Mouse (Mus musculus) forebrain, embryonic 11.5 days (tissue): ENCODE data around the gene Calcrl. TPM values are rescaled to one million over a fixed set of nuclear protein-coding genes. Genes with fewer than 3 reads are reported as not detected.
"Not testable (repeated sequence)": the region's sequence is repeated elsewhere in the genome, so short reads cannot be mapped to it uniquely, and the experiment has no call there.

Source experiments
- ATAC-seq: fragments of 200-750 bp; cut with Nextera tagmentation; replicated peaks from 2 replicates; pipeline ENCODE4 v1.8.0; 2017; ENCODE audit warnings: moderate TSS enrichment; ENCODE audit not compliant: low FRiP score
- DNase-seq: peaks from one replicate; pipeline ENCODE4 v3.0.0-alpha.2; 2017; ENCODE audit warnings: low spot score
- H3K27ac ChIP-seq: fragments of 300-500 bp; sonication (generic); 2 replicates; pipeline ENCODE4 v1.5.1; 2014; ENCODE audit warnings: low read depth, low read length
- H3K27me3 ChIP-seq: fragments of 300-500 bp; sonication (generic); 2 replicates; pipeline ENCODE4 v1.6.1; 2014; ENCODE audit warnings: mild to moderate bottlenecking, low read length, mixed read lengths; ENCODE audit not compliant: control insufficient read depth, insufficient read depth
- H3K36me3 ChIP-seq: fragments of 300-500 bp; sonication (generic); 2 replicates; pipeline ENCODE4 v1.6.1; 2014; ENCODE audit warnings: mild to moderate bottlenecking, low read length, moderate library complexity, mixed read lengths; ENCODE audit not compliant: control insufficient read depth, insufficient read depth
- H3K4me1 ChIP-seq: fragments of 300-500 bp; sonication (generic); replicated peaks from 2 replicates; pipeline ENCODE4 v1.6.1; 2014; ENCODE audit warnings: low read length, mixed read lengths; ENCODE audit not compliant: control insufficient read depth, insufficient read depth
- H3K4me2 ChIP-seq: fragments of 300-500 bp; sonication (generic); 2 replicates; pipeline ENCODE4 v1.6.1; 2014; ENCODE audit warnings: low read depth, mild to moderate bottlenecking, low read length, moderate library complexity, mixed read lengths; ENCODE audit not compliant: severe bottlenecking
- H3K4me3 ChIP-seq: fragments of 300-500 bp; sonication (generic); 2 replicates; pipeline ENCODE4 v1.5.1; 2014; ENCODE audit warnings: low read depth, low read length
- H3K9ac ChIP-seq: fragments of 300-500 bp; sonication (generic); 2 replicates; pipeline ENCODE4 v1.6.1; 2014; ENCODE audit warnings: low read length
- H3K9me3 ChIP-seq: fragments of 300-500 bp; sonication (generic); 2 replicates; pipeline ENCODE4 v1.6.1; 2016; ENCODE audit warnings: low read length, mixed read lengths; ENCODE audit not compliant: control insufficient read depth
- WGBS: fragments of 180-500 bp; shearing (Covaris S2); extraction: QIAGEN DNeasy Blood & Tissue Kit; methylation state at CpG from one replicate; pipeline ENCODE4 v1.1.7; 2014; 5-methylcytosine and 5-hydroxymethylcytosine counted together
- polyA plus RNA-seq: library from polyadenylated mRNA; unstranded; fragments of >200 nt; fragmentation: Nextera tagmentation; extraction: Ambion mirVana; gene quantifications from 2 replicates; pipeline ENCODE4 v1.2.1, GENCODE M21; 2014

The Calcrl gene
- polyA plus RNA-seq, 1 experiment from 2014 or later, result 14.1 TPM

DNA sequence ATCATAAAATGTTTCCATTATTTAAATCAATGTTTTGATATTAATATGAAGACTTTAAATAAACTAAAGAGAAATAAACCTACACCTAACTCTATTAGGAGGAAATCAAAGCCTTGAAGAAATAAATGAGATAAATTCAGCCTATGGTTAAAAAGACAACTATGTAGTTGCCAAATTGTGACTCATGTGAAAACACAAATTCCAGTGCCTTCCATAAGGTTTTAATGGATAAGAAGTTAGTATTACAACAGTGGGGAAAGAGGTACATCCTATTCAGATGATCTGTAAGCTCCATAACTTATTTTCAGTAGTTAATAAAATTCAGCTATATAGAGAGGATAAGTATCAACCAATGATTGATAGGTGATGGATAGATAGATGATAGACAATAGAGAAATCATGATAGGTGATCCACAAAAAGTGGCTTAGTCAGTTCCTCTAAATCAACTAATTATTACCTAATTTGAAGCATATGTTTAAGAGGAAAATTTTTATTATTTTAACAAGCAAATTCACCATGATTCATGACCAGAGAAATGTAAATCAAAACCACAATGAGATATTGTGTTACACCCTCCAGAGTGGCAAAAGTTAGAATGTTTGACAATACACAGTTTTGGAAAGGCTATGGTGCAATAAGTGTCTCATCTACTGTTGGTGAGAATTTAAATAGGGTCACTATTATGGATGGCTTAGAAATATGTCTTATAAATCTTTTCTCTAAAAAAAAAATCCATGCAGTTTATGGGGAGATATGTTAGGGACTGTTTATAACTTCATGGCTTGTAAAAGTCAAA is 15.2 kb downstream of the Calcrl start:
- no peak overlapping the region for H3K27ac ChIP-seq
- H3K4me3 ChIP-seq, result no peak overlapping the region
- no peak for ATAC-seq
- H3K4me2 ChIP-seq, result no peak overlapping the region
- DNase-seq, result no peak
- no peak overlapping the region for H3K9ac ChIP-seq
- H3K4me1 ChIP-seq, result no peaks in the 10 kb centered on the region
- H3K9me3 ChIP-seq, result no peaks in the 10 kb centered on the region
- no peaks in the 10 kb centered on the region for H3K27me3 ChIP-seq
- H3K36me3 ChIP-seq, result no peaks in the 10 kb centered on the region

DNA sequence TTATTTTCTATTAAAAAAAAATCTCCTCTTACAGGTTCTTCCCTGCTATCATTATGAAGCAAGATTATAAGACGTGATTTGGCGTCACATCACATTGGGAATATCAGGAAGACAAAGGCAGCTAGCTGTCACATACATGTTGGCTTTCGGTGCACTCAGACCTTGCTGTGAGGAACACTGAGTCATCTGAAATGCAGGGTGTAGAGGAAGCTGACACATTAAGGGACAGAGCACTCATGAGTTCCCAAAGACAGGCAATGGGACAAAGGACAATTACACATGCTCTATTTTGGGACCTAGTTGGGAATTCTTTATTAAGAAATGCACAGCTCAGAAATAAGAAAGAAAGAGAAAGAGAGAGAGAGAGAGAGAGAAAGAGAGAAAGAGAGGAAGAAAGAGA is 20.4 kb downstream of the Calcrl start:
- no peaks in the 10 kb centered on the region for H3K9me3 ChIP-seq
- H3K36me3 ChIP-seq, result no peaks in the 10 kb centered on the region
- H3K27me3 ChIP-seq, result no peaks in the 10 kb centered on the region
- WGBS, result 82% methylated on average over 3 of the region's 3 CpGs
- no peak for DNase-seq
- H3K4me2 ChIP-seq, result no peak overlapping the region
- H3K4me3 ChIP-seq, result no peak overlapping the region
- no peaks in the 10 kb centered on the region for H3K4me1 ChIP-seq
- H3K9ac ChIP-seq, result no peak overlapping the region
- no peak overlapping the region for H3K27ac ChIP-seq
- no peak for ATAC-seq

DNA sequence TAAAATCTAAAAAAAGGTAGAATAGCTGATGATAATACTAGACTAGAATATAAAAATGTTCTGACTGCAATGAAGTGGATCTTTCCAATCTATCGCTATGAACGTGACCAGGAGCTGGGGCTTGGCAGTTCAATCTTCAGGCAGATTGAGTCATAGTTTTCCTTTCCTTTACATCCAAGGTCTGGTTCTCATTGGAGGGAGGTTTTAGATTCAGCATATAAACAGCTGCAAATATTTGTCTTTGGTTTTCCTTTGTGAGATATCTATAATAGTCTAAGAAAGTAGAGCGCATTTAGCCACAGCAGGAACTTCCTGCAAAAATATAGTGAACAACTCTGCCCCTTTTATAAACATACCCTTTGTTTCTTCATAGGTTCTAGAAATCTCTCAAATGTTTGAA is 22.5 kb downstream of the Calcrl start:
- DNase-seq, result no peak
- H3K36me3 ChIP-seq, result no peaks in the 10 kb centered on the region
- no peak overlapping the region for H3K4me2 ChIP-seq
- H3K4me3 ChIP-seq, result no peak overlapping the region
- no peaks in the 10 kb centered on the region for H3K27me3 ChIP-seq
- H3K4me1 ChIP-seq, result no peaks in the 10 kb centered on the region
- H3K9me3 ChIP-seq, result no peaks in the 10 kb centered on the region
- ATAC-seq, result no peak
- 84% methylated on average over 3 of the region's 3 CpGs for WGBS
- H3K27ac ChIP-seq, result no peak overlapping the region
- no peak overlapping the region for H3K9ac ChIP-seq

DNA sequence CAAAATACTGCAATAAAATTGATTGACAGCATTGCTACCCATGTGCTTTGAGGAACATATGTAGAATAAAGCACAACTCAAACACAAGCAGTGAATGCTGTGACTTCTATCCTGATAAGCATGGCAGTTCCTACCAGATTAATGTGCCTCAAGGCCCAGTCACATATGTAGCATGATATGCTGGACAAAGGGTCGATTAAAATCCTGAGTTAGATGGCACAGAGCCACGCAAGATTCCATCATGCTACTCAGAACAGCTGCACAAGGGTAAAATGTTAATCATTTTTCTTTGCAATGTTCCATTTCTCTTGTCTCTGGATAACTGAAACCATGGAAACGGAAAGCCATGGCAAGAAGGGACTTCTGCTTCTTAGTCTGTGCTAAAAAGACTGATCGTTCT is 28.7 kb downstream of the Calcrl start:
- H3K27me3 ChIP-seq, result no peaks in the 10 kb centered on the region
- no peaks in the 10 kb centered on the region for H3K36me3 ChIP-seq
- H3K9me3 ChIP-seq, result no peaks in the 10 kb centered on the region
- no peak overlapping the region for H3K4me2 ChIP-seq
- H3K27ac ChIP-seq, result no peak overlapping the region
- 91% methylated on average over 4 of the region's 4 CpGs for WGBS
- no peak for ATAC-seq
- no peaks in the 10 kb centered on the region for H3K4me1 ChIP-seq
- H3K9ac ChIP-seq, result no peak overlapping the region
- DNase-seq, result no peak
- no peak overlapping the region for H3K4me3 ChIP-seq

DNA sequence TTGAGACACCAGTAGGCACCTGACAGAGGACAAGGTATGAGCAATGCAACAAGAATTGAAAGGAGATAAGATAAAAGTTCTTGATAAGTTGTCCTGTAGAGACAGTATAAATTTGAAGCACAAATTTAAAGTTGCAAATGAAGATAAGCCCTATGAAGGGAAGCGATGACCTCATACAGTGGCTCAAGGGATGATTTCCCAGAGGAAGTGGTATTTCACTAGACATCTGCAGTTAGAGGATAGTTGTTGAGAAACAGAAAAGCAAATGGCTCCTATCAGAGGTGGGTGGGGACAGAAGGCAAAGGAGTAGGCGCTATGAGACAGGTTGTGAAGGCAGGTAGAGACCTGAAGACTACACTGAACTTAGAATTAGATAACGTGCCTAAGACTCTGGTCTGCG is 32.0 kb downstream of the Calcrl start:
- no peak for DNase-seq
- WGBS, result 95% methylated on average over 4 of the region's 4 CpGs
- H3K4me3 ChIP-seq, result no peak overlapping the region
- H3K4me2 ChIP-seq, result no peak overlapping the region
- no peak overlapping the region for H3K27ac ChIP-seq
- ATAC-seq, result no peak
- H3K27me3 ChIP-seq, result no peaks in the 10 kb centered on the region
- no peaks in the 10 kb centered on the region for H3K4me1 ChIP-seq
- H3K9ac ChIP-seq, result no peak overlapping the region
- no peaks in the 10 kb centered on the region for H3K36me3 ChIP-seq
- no peaks in the 10 kb centered on the region for H3K9me3 ChIP-seq

DNA sequence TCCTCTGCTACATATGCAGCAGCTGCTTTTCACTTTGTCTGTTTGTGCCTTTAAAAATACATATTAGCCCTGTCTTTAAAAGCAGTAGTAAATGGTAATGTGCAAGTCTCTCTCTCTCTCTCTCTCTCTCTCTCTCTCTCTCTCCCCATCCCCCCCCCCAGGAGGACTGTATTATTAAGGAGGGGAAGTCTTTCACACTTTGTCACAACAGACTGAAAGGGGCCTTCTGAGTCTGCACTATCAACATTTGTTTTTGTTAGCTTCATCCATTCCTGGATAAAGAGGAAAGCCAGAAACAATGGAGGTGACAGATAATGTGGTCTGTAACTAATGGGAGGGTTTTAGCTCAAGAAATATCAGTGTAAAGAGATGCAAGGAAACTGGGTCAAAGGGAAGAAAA is 36.1 kb downstream of the Calcrl start:
- no peak overlapping the region for H3K4me2 ChIP-seq
- ATAC-seq (no peak), DNase-seq (no peak)
- H3K9ac ChIP-seq, result no peak overlapping the region
- no peak overlapping the region for H3K27ac ChIP-seq
- H3K4me3 ChIP-seq, result no peak overlapping the region
- no peaks in the 10 kb centered on the region for H3K9me3 ChIP-seq
- H3K36me3 ChIP-seq, result no peaks in the 10 kb centered on the region
- H3K27me3 ChIP-seq, result no peaks in the 10 kb centered on the region
- H3K4me1 ChIP-seq, result no peaks in the 10 kb centered on the region

DNA sequence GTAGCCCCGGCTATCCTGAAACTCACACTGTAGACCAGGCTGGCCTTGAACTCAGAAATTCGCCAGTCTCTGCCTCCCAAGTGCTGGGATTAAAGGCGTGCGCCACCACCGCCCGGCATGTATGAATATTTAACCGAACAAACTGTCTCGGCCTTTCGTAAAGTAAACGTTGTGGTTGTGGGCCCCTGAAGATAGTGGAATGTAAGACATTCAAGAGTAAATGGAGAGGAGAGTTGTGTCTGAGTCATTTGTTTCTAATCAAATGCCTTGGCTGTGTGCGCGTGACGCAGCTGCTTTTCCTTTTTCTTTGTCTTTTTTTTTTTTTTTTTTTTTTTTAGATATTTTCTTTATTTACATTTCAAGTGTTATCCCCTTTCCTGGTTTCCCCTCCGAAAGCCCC is 36.7 kb downstream of the Calcrl start:
- not testable (repeated sequence) for H3K9me3 ChIP-seq, H3K9ac ChIP-seq, H3K36me3 ChIP-seq, H3K4me2 ChIP-seq, H3K27ac ChIP-seq, H3K4me3 ChIP-seq, H3K27me3 ChIP-seq, H3K4me1 ChIP-seq, DNase-seq, ATAC-seq
- 90% methylated on average over 14 of the region's 14 CpGs for WGBS

DNA sequence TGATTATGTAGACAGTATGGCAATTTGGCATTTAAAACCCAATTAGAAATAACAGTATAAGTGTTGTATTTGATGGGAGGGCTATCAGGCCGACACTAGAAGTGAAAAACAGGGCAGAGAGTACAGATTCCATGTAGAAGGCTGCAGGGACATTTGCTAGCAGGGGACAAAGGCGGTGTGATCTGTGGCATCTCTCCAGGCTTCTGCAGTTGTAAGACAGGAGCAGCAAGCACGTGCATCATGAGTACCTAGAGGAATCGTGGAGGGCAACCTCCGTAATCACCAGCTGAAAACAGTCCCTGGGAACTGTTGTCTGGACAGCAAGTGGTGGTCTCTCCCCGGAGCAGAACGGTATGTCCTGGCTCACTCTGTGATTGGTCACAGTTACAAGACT is 37.2 kb downstream of the Calcrl start:
- DNase-seq, result no peak
- no peak overlapping the region for H3K4me2 ChIP-seq
- 80% methylated on average over 7 of the region's 7 CpGs for WGBS
- no peaks in the 10 kb centered on the region for H3K27me3 ChIP-seq
- H3K4me3 ChIP-seq, result no peak overlapping the region
- H3K4me1 ChIP-seq, result no peaks in the 10 kb centered on the region
- no peak overlapping the region for H3K9ac ChIP-seq
- no peaks in the 10 kb centered on the region for H3K9me3 ChIP-seq
- no peaks in the 10 kb centered on the region for H3K36me3 ChIP-seq
- no peak overlapping the region for H3K27ac ChIP-seq
- no peak for ATAC-seq

DNA sequence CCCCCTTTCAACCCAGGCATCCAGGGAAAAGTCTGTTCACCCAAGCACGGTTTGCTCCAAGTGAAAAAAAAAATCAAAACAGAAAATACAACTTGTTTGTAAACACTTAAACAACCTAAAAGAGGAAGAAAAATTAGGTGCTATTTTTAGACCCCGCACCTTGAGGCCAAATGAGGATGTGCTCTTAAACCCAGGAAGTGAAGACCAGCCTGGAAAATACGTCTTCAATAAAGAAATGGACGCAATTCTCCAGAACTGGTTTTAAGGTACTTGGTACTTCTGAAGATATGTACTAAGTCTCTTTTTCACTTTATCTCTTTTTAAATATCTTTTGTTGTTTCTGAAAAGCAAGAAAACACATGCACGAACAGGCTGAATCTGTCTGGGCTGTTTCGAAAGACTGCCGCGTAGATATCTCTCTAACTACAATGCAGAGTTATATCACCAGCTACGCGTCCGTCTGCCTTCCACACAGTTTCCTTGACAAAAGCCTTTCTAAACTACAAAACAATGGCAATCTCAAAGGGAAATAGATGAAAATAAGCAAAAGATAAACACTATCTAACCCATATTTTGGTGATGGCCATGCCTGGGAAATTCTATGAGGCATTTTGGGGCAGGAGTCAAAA is 37.7 kb downstream of the Calcrl start:
- DNase-seq, result no peak

More for the DNA sequence above, 37.7 kb downstream of the Calcrl start:
- H3K9ac ChIP-seq, result no peak overlapping the region
- H3K4me1 ChIP-seq, result no peaks in the 10 kb centered on the region
- no peak overlapping the region for H3K4me3 ChIP-seq
- ATAC-seq, result no peak
- H3K27me3 ChIP-seq, result no peaks in the 10 kb centered on the region
- no peaks in the 10 kb centered on the region for H3K36me3 ChIP-seq
- H3K27ac ChIP-seq, result no peak overlapping the region
- H3K4me2 ChIP-seq, result no peak overlapping the region
- WGBS, result 76% methylated on average over 11 of the region's 11 CpGs
- no peaks in the 10 kb centered on the region for H3K9me3 ChIP-seq
